Mouse (Mus musculus): ENCODE measurements around the gene Psmb4.

GRCm38 (mm10) chr3:94835396-94835795 lies 51.4 kb downstream of the Psmb4 start:
- TF ChIP-seq CTCF (IDR thresholded peaks at IDR 0.05; ENCODE audit: borderline replicate concordance, extremely low read depth, insufficient read depth, insufficient read length) (no peak), POLR2A (IDR thresholded peaks at IDR 0.05; ENCODE audit: borderline replicate concordance, extremely low read depth, insufficient read depth, insufficient read length, poor library complexity, severe bottlenecking) (no peak)
